Comparison of ENCODE assay signal across 9 mouse cellular contexts in the genomic region with DNA sequence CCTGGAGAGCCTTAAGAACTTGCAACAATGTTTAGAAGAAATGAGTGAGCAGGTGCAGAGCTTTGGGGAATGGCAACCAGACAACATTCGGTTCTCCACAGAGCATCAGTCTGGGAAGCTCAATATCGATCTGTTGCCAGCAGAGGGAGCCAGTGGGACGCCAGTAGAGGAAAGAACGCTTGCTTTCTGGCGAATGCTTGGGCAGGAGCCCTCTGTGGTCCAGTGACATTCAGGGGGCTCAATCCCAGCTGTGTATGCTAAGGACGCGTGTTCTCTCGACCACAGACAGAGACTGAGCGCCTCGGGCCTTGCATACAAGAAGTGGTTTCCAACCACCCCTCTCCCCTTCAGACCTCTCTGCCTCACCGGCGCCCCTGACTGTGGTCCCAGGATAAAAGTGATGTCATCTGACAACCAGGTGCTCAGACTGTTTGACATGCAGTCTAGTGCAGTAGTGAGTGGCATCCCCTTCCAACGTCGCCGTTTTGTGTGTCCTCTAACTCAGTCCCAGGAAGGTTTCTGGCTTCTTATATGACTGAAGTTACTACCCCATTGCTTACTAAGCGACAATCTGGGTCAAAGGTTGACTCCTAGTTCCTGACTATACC. TPM values are rescaled to one million over a fixed set of nuclear protein-coding genes. Genes with fewer than 3 reads are reported as not detected.
A peak's percentile ranks its signal among the peaks of the same experiment; 100 is the strongest.
DNase-seq lines count a peak whose midpoint lies in the region; ATAC-seq and TF ChIP-seq lines count a peak whose summit lies in the region.
"Had no signal": no experiment of that assay in that cellular context is flagged by ENCODE, and none has a peak within 500 bp of the region (broad histone marks: within the 10 kb centered on the region; RNA-seq: fewer than 3 reads in every experiment).

No protein-coding gene starts in this region.

- no peak for TF ChIP-seq EP300 in CH12.LX (IDR thresholded peaks at IDR 0.05; ENCODE audit: low read length)
- TF ChIP-seq EP300 in liver, postnatal 0 days (IDR thresholded peaks at IDR 0.05; ENCODE audit: low read depth) = no peak

- peak; percentile 63 for TF ChIP-seq RAD21 in CH12.LX (IDR thresholded peaks at IDR 0.05; ENCODE audit: low read depth, low read length)

- peaks cover 12% of the 10 kb centered on the region for H3K27me3 ChIP-seq in CH12.LX (replicated peaks)
- peaks cover 9% of the 10 kb centered on the region for H3K27me3 ChIP-seq in heart, embryonic 13.5 days (replicated peaks)
- no peaks in the 10 kb centered on the region for H3K27me3 ChIP-seq in kidney, postnatal 0 days (ENCODE audit: insufficient read depth, low read length)
- H3K27me3 ChIP-seq in liver, postnatal 0 days (ENCODE audit: insufficient read depth, low read length) = no peaks in the 10 kb centered on the region
- no peaks in the 10 kb centered on the region for H3K27me3 ChIP-seq in neural tube, embryonic 15.5 days (replicated peaks)

- WGBS in heart, embryonic 13.5 days = 16% methylated on average over 16 of the region's 16 CpGs
- 14% methylated on average over 16 of the region's 16 CpGs for WGBS in kidney, postnatal 0 days
- 15% methylated on average over 16 of the region's 16 CpGs for WGBS in liver, postnatal 0 days (ENCODE audit: insufficient replicate concordance)
- WGBS in neural tube, embryonic 15.5 days = 20% methylated on average over 16 of the region's 16 CpGs

- in situ Hi-C loops in CH12.LX (cut with MboI; ENCODE audit: low pct_ligation_motif_present, low pct_unique_long_range_greater_than_20kb, low sequenced_read_pairs) = no loop called here

- peaks cover 11% of the 10 kb centered on the region for H3K9me3 ChIP-seq in CH12.LX (replicated peaks; ENCODE audit: low read length)
- no peaks in the 10 kb centered on the region for H3K9me3 ChIP-seq in heart, embryonic 13.5 days
- H3K9me3 ChIP-seq in kidney, postnatal 0 days (replicated peaks; ENCODE audit: low read length) = no peaks in the 10 kb centered on the region
- no peaks in the 10 kb centered on the region for H3K9me3 ChIP-seq in liver, postnatal 0 days (ENCODE audit: low read length)
- no peaks in the 10 kb centered on the region for H3K9me3 ChIP-seq in neural tube, embryonic 15.5 days (replicated peaks)
- H3K9me3 ChIP-seq: liver, embryonic 15.5 days had no signal

- TF ChIP-seq POLR2A in CH12.LX (IDR thresholded peaks at IDR 0.05; ENCODE audit: low read depth, low read length) = no peak

- ATAC-seq in heart, embryonic 13.5 days (ENCODE audit: extremely low read depth, insufficient number of reproducible peaks, low FRiP score, low TSS enrichment) = no peak
- peak; percentile 29; the same call in 1 of the 2 replicates for ATAC-seq in kidney, postnatal 0 days (replicated peaks; ENCODE audit: low FRiP score, low read depth)
- peak; percentile 66 for ATAC-seq in liver, postnatal 0 days
- peak; percentile 69 for ATAC-seq in neural tube, embryonic 15.5 days (ENCODE audit: low FRiP score)

- no peak overlapping the region for H3K4me3 ChIP-seq in CH12.LX (replicated peaks in 1 of 3; ENCODE audit: low read depth in 2 of 3, low read length in 2 of 3, poor library complexity in 1 of 3)
- peak overlapping the region; percentile 17; the same call in 1 of the 2 replicates for H3K4me3 ChIP-seq in heart, embryonic 13.5 days
- H3K4me3 ChIP-seq in kidney, postnatal 0 days (replicated peaks; ENCODE audit: low read depth, low read length) = no peak overlapping the region
- H3K4me3 ChIP-seq in liver, postnatal 0 days (ENCODE audit: low read depth, low read length) = no peak overlapping the region
- 0 out of 2 replicates have a peak overlapping the region, but pooled peaks have one; percentile 19 for H3K4me3 ChIP-seq in neural tube, embryonic 15.5 days (replicated peaks)
- H3K4me3 ChIP-seq: liver, embryonic 15.5 days had no signal

- no peak overlapping the region for H3K27ac ChIP-seq in CH12.LX (ENCODE audit: insufficient read depth, low read depth)
- no peak overlapping the region for H3K27ac ChIP-seq in heart, embryonic 13.5 days (replicated peaks)
- H3K27ac ChIP-seq in kidney, postnatal 0 days = no peak overlapping the region
- H3K27ac ChIP-seq in liver, postnatal 0 days (ENCODE audit: low read depth) = no peak overlapping the region
- no peak overlapping the region for H3K27ac ChIP-seq in neural tube, embryonic 15.5 days (replicated peaks)
- H3K27ac ChIP-seq: liver, embryonic 15.5 days had no signal

- peaks cover 0 to 5% of the 10 kb centered on the region in 2 experiments; a peak in 2 of 4 replicates for H3K4me1 ChIP-seq in CH12.LX (ENCODE audit: control insufficient read depth in 1 of 2, insufficient read depth in 2 of 2)
- peaks cover 3% of the 10 kb centered on the region; the same call in 1 of the 2 replicates for H3K4me1 ChIP-seq in heart, embryonic 13.5 days
- no peaks in the 10 kb centered on the region for H3K4me1 ChIP-seq in kidney, postnatal 0 days (replicated peaks; ENCODE audit: insufficient read depth, low read length)
- no peaks in the 10 kb centered on the region for H3K4me1 ChIP-seq in liver, postnatal 0 days (ENCODE audit: insufficient read depth)
- peaks cover 7% of the 10 kb centered on the region; the same call in 1 of the 2 replicates for H3K4me1 ChIP-seq in neural tube, embryonic 15.5 days
- H3K4me1 ChIP-seq: liver, embryonic 15.5 days had no signal

- dilution Hi-C loops in CH12.LX (cut with MboI; ENCODE audit: extremely low pct_ligation_motif_present, extremely low pct_unique_long_range_greater_than_20kb, low sequenced_read_pairs) = no loop called here

- TF ChIP-seq CTCF in CH12.LX (conservative IDR thresholded peaks at IDR 0.05 in 1 of 2, IDR thresholded peaks at IDR 0.05 in 1 of 2; ENCODE audit: low read depth in 2 of 2, low read length in 2 of 2) = peak; percentile 83 to 87
- TF ChIP-seq CTCF in kidney, postnatal 0 days (IDR thresholded peaks at IDR 0.05; ENCODE audit: low read depth) = peak; percentile 87
- TF ChIP-seq CTCF in liver, postnatal 0 days (IDR thresholded peaks at IDR 0.05; ENCODE audit: low read depth) = peak; percentile 81

- no peaks in the 10 kb centered on the region for H3K79me2 ChIP-seq in CH12.LX (replicated peaks; ENCODE audit: control insufficient read depth, extremely low read depth, insufficient read depth, poor library complexity, severe bottlenecking)

- H3K9ac ChIP-seq in CH12.LX (ENCODE audit: insufficient read depth, low read depth) = no peak overlapping the region
- peak overlapping the region; percentile 41 for H3K9ac ChIP-seq in heart, embryonic 13.5 days
- no peak overlapping the region for H3K9ac ChIP-seq in kidney, postnatal 0 days (ENCODE audit: low read depth, low read length)
- H3K9ac ChIP-seq in liver, postnatal 0 days (replicated peaks) = no peak overlapping the region
- no peak overlapping the region for H3K9ac ChIP-seq in neural tube, embryonic 15.5 days (replicated peaks)
- H3K9ac ChIP-seq: liver, embryonic 15.5 days had no signal

- H3K4me2 ChIP-seq in CH12.LX (ENCODE audit: insufficient read depth, low read depth, poor library complexity, severe bottlenecking) = peak overlapping the region; percentile 85; the same call in 1 of the 2 replicates
- peak overlapping the region; percentile 57 for H3K4me2 ChIP-seq in heart, embryonic 13.5 days
- H3K4me2 ChIP-seq in kidney, postnatal 0 days (ENCODE audit: low read length) = no peak overlapping the region
- peak overlapping the region; percentile 30; the same call in 1 of the 2 replicates for H3K4me2 ChIP-seq in liver, postnatal 0 days (ENCODE audit: low read depth, low read length)
- H3K4me2 ChIP-seq in neural tube, embryonic 15.5 days = peak overlapping the region; percentile 54
- H3K4me2 ChIP-seq: liver, embryonic 15.5 days had no signal

- DNase-seq in CH12.LX (ENCODE audit: extremely low read depth) = peak; percentile 75
- DNase-seq in brain, embryonic 18.5 days (ENCODE audit: low read depth, low spot score) = peak; percentile 51
- DNase-seq in fibroblast of lung, adult 2 months (ENCODE audit: low read depth) = peak; percentile 25
- DNase-seq in kidney, postnatal 0 days (ENCODE audit: low spot score) = peak; percentile 88
- DNase-seq in liver, postnatal 0 days = peak; percentile 78
- DNase-seq in thymus, adult 18-20 months = peak; percentile 37 to 46

- H3K36me3 ChIP-seq in CH12.LX (replicated peaks in 1 of 2; ENCODE audit: control insufficient read depth in 1 of 2, insufficient read depth in 1 of 2, low read length in 1 of 2) = no peaks in the 10 kb centered on the region
- no peaks in the 10 kb centered on the region for H3K36me3 ChIP-seq in heart, embryonic 13.5 days
- H3K36me3 ChIP-seq in kidney, postnatal 0 days (ENCODE audit: insufficient read depth, low read length) = no peaks in the 10 kb centered on the region
- no peaks in the 10 kb centered on the region for H3K36me3 ChIP-seq in liver, postnatal 0 days (replicated peaks; ENCODE audit: insufficient read depth, low read length)
- H3K36me3 ChIP-seq in neural tube, embryonic 15.5 days = no peaks in the 10 kb centered on the region
- H3K36me3 ChIP-seq: liver, embryonic 15.5 days had no signal

RNA-seq across cellular contexts. Expression of a gene that starts 16.9 kb away (rescaled TPM):
- total RNA-seq in CH12.LX (2012; rRNA removed) (not detected in 2 replicates), CH12.LX (2014; rRNA removed) (not detected in 2 replicates)
- not detected in 2 replicates for polyA plus RNA-seq in CH12.LX (2012; ENCODE audit: insufficient read length, low read depth)
- 1.5 and 1.8 TPM in 2 replicates for polyA plus RNA-seq in heart, embryonic 13.5 days (2015; fragmentation: Nextera tagmentation; extraction: Ambion mirVana)
- polyA plus RNA-seq in kidney, postnatal 0 days (2015; fragmentation: Nextera tagmentation; extraction: Ambion mirVana) = 4.2 and 5.0 TPM in 2 replicates
- polyA plus RNA-seq in liver, postnatal 0 days (2015; fragmentation: Nextera tagmentation; extraction: Ambion mirVana) = not detected in 2 replicates
- polyA plus RNA-seq in neural tube, embryonic 15.5 days (2015; fragmentation: Nextera tagmentation; extraction: Ambion mirVana) = 0.40 TPM in 1 of 2 replicates, not detected in the other
- polyA plus RNA-seq: liver, embryonic 15.5 days had no signal

RNA-seq across cellular contexts. Expression of a gene that starts 17.2 kb away (rescaled TPM):
- total RNA-seq in CH12.LX (2012; rRNA removed) (not detected in 2 replicates), CH12.LX (2014; rRNA removed) (not detected in 2 replicates)
- not detected in 2 replicates for polyA plus RNA-seq in CH12.LX (2012; ENCODE audit: insufficient read length, low read depth)
- not detected in 2 replicates for polyA plus RNA-seq in heart, embryonic 13.5 days (2015; fragmentation: Nextera tagmentation; extraction: Ambion mirVana)
- polyA plus RNA-seq in kidney, postnatal 0 days (2015; fragmentation: Nextera tagmentation; extraction: Ambion mirVana) = not detected in 2 replicates
- not detected in 2 replicates for polyA plus RNA-seq in liver, postnatal 0 days (2015; fragmentation: Nextera tagmentation; extraction: Ambion mirVana)
- polyA plus RNA-seq in neural tube, embryonic 15.5 days (2015; fragmentation: Nextera tagmentation; extraction: Ambion mirVana) = not detected in 2 replicates
- polyA plus RNA-seq: liver, embryonic 15.5 days had no signal

RNA-seq across cellular contexts. Expression of a gene that starts 32.5 kb away (rescaled TPM):
- total RNA-seq in CH12.LX (2012; rRNA removed) (0.46 and 0.76 TPM in 2 replicates), CH12.LX (2014; rRNA removed) (0.08 and 0.17 TPM in 2 replicates)
- polyA plus RNA-seq in CH12.LX (2012; ENCODE audit: insufficient read length, low read depth) = 1.3 and 1.4 TPM in 2 replicates
- 0.39 and 0.42 TPM in 2 replicates for polyA plus RNA-seq in heart, embryonic 13.5 days (2015; fragmentation: Nextera tagmentation; extraction: Ambion mirVana)
- 0.13 and 0.18 TPM in 2 replicates for polyA plus RNA-seq in kidney, postnatal 0 days (2015; fragmentation: Nextera tagmentation; extraction: Ambion mirVana)
- not detected in 2 replicates for polyA plus RNA-seq in liver, postnatal 0 days (2015; fragmentation: Nextera tagmentation; extraction: Ambion mirVana)
- 0.08 TPM in 1 of 2 replicates, not detected in the other for polyA plus RNA-seq in neural tube, embryonic 15.5 days (2015; fragmentation: Nextera tagmentation; extraction: Ambion mirVana)

RNA-seq across cellular contexts. Expression of a gene that starts 42.0 kb away (rescaled TPM):
- not detected in 2 replicates for total RNA-seq in CH12.LX (2012; rRNA removed)
- not detected in 2 replicates for total RNA-seq in CH12.LX (2014; rRNA removed)
- polyA plus RNA-seq in CH12.LX (2012; ENCODE audit: insufficient read length, low read depth) = not detected in 2 replicates
- not detected in 2 replicates for polyA plus RNA-seq in heart, embryonic 13.5 days (2015; fragmentation: Nextera tagmentation; extraction: Ambion mirVana)
- not detected in 2 replicates for polyA plus RNA-seq in kidney, postnatal 0 days (2015; fragmentation: Nextera tagmentation; extraction: Ambion mirVana)
- polyA plus RNA-seq in liver, postnatal 0 days (2015; fragmentation: Nextera tagmentation; extraction: Ambion mirVana) = not detected in 2 replicates
- not detected in 2 replicates for polyA plus RNA-seq in neural tube, embryonic 15.5 days (2015; fragmentation: Nextera tagmentation; extraction: Ambion mirVana)
- polyA plus RNA-seq: liver, embryonic 15.5 days had no signal

RNA-seq across cellular contexts. Expression of a gene that starts 51.4 kb away (rescaled TPM):
- total RNA-seq in CH12.LX (2012; rRNA removed) = not detected in 2 replicates
- total RNA-seq in CH12.LX (2014; rRNA removed) = not detected in 2 replicates
- 0.27 and 0.59 TPM in 2 replicates for polyA plus RNA-seq in CH12.LX (2012; ENCODE audit: insufficient read length, low read depth)
- 0.90 and 1.5 TPM in 2 replicates for polyA plus RNA-seq in heart, embryonic 13.5 days (2015; fragmentation: Nextera tagmentation; extraction: Ambion mirVana)
- 0.14 and 0.17 TPM in 2 replicates for polyA plus RNA-seq in kidney, postnatal 0 days (2015; fragmentation: Nextera tagmentation; extraction: Ambion mirVana)
- 0.13 TPM in 1 of 2 replicates, not detected in the other for polyA plus RNA-seq in liver, postnatal 0 days (2015; fragmentation: Nextera tagmentation; extraction: Ambion mirVana)
- polyA plus RNA-seq in neural tube, embryonic 15.5 days (2015; fragmentation: Nextera tagmentation; extraction: Ambion mirVana) = 0.81 and 0.96 TPM in 2 replicates

Comparison
In these comparisons a context has a peak if more than half of its experiments do, and no peak if none do; other contexts are left out.
1. DNase-seq: peak in every context shown above with its lines; median percentile 88 in kidney, postnatal 0 days; 78 in liver, postnatal 0 days; 75 in CH12.LX; 51 in brain, embryonic 18.5 days; 42 in thymus, adult 18-20 months; 25 in fibroblast of lung, adult 2 months.
2. H3K4me3 ChIP-seq: peak in heart, embryonic 13.5 days (single experiment) and neural tube, embryonic 15.5 days (single experiment); none in CH12.LX (0 of 3), kidney, postnatal 0 days (single experiment) and liver, postnatal 0 days (single experiment).
3. Peak in every context shown above with its lines, with median percentiles within 50 percentile points of each other: CTCF ChIP-seq.